Mouse (Mus musculus): ENCODE results near the gene Gna13.
A peak's percentile ranks its signal among the peaks of the same experiment; 100 is the strongest.
"Not testable (repeated sequence)": the region's sequence is repeated elsewhere in the genome, so short reads cannot be mapped to it uniquely, and the experiment has no call there.

Gna13 gene

DNA sequence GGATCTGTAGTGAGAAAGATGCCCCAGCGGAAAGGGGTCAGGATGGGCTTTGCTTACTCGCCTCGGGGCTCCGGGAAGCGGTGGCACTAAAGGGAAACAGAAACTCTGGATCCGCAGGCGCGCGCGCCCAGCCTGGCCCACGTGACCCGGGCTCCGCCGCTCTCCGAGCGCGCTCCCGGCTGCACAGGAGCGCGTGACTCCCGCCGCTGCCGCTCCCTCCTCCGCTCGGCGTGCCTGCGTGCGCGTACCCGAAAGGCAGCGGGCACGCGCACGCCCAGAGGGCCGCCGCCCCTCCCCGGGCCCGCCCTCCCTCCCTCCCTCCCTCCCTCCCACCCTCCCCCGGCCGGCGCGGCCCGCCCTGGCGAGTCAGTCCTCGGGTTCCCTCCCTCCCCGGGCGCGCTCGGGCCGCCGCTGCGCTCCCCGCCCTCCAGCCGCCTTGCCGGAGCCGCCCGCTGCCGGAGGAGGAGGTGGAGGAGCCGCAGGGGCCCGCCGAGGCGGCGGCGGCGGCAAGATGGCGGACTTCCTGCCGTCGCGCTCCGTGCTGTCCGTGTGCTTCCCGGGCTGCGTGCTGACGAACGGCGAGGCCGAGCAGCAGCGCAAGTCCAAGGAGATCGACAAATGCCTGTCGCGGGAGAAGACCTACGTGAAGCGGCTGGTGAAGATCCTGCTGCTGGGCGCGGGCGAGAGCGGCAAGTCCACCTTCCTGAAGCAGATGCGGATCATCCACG is at the start of gene Gna13:
Gna13 (plus strand) TSS at position 369 of the 728 bp plus-strand sequence.
- DNase-seq, result peak; percentile 90 to 91

DNA sequence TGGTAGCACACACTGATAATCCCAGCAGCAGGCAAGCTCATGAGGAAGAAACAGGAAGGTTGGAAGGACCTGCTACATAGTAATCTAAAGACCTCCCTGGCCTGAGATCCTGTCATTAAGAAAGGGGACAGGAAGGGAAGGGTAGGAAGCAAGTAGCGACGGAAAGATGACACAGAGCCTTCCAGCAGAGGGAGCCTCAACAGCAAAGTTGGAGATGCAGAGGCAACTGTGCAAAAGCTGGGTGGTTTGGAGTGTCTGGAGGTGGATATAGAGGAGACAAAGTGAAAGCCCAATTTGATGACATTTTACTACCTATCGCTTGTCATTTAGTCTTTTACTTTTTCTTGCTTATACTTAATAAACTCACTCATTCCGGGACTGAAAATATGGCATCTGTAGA is 45.7 kb upstream of the Gna13 start:
- DNase-seq, result peak; percentile 23 to 61

DNA sequence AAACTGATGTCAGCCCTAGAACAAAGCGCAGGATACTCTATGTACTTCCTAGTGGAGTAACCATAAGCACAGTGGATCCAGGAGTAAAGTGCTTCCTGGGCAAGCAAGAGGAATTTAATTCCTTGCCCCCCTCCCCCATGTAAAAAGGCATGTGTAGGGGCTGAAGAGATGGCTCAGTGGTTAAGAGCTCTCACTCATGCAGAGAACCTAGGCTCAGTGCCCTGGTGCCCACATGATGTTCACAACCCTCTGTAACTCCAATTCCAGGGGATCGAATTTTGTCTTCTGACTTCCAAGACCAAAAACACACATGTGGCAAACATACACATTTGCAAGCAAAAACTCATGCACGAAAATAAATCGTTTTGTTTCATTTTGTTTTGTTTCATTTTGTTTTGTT is 43.2 kb upstream of the Gna13 start:
- no peak for DNase-seq

DNA sequence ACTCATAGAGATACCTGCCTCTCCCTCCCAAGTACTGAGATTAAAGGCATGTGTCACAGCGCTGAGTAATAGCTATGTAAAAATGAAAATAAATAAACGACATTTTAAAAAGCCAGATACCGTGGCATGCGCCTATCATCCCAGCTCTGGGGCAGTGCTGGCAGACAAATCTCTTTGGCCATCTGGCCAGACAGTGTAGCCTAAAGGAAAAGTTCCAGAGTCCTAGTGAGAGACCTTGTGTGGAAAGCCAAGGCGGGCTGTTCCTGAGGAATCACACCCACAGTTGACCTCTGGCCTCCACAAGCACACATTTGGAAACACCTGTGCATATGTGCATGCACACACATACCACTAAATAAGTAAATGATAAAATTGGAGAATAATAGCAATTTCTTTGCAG is 42.7 kb upstream of the Gna13 start:
- DNase-seq, result no peak

DNA sequence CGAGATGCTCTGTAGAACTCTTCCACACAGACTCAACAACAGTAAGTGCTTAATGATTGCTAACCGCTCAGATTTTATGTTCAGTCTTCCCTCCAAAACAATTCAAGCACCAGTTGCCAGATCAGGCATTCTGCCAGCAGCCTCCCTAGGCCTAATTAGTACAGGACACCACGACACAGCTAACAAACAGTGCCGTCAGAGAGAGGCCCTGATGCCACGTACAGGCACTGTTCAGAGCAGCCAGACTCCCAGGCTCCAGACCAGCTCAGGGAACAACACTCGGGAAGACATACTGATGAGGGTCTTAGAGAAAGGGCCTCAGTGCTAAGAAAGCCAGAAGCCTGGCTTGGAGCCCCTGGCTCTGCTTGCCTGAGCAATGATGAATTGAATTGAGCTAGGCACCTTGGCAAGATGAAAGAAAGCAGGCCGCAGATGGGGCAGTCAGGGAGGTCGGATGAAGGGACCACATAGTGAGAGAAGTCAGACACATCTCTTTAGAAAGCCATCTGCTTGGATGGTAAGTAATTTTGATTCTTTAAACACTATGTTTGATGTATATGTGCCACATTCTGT is 42.2 kb upstream of the Gna13 start:
- no peak for DNase-seq

DNA sequence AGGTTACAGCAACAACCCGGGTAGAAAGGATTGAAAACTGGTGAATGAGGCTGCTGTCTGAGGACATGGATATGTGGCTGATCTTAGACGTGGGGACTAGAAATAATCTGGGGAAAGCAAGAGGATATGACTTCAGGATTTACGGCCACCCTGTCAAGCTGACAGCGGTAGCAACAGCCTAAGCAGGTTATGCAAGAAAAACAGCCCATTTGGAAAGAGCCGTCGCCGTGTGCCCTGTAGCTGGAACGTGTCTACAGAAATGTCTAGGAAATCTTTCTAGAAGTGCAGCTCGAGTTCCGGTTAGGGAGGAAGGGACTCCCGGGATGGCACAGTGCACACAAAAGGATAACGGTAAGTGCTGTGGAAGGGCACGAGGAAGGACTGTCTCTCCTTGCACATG is 36.4 kb upstream of the Gna13 start:
- no peak for DNase-seq

DNA sequence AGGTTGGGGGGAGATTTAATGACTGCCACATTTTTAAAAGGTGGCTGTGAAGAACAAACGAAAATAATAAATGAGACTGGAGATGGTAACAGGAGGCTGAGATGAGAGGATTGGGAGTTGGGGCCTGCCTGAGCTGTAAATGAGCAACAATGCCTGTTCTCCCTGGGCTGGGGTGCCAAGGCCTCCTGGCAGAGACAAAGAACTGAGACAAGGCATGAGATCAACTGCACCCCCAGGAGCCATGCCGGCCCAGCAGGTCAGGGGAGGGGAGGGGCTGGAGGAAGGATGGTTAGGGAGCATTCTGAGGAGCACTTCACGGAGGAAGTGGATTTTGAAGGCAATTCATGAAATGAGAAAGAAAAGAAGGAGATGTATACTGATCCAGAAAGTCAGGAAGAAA is 35.2 kb upstream of the Gna13 start:
- no peak for DNase-seq

DNA sequence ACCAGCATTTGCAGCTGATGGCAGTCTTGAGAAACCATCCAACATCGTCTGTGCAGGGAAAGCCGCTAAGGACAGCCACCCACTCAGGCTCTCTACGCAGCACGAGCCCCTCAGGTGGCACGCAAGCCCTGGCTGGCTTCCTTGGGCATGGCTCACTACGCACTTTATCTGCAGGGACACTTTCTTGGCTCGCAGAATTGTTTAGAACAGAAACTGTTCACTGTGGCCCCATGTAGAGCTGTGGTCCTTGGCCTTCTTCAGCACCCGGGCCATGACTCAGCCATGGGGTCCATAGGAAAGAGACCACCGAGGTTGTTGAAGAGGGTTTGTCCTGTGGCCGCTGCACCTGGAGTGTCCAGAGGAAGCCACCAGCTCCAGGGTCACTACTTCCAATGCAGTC is 34.7 kb upstream of the Gna13 start:
- no peak for DNase-seq

DNA sequence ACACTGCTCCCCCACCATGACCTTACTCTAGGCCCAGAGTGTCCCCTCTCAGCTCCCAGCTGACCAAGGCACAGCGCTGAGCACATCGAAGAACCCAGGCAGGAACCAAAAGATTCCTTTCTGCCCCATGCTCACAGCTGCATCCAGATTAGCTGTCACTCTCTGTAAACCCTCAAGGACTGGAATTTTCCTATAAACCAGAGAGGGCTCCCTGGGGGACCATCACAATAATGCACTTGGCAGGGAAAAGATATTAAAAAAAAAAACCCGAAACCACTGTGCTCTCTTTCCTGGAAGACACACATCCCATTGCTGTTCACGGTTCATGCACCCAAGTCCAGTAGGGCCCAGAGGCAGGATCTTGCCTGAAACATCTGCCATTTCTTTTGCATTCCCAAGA is 33.3 kb upstream of the Gna13 start:
- no peak for DNase-seq

DNA sequence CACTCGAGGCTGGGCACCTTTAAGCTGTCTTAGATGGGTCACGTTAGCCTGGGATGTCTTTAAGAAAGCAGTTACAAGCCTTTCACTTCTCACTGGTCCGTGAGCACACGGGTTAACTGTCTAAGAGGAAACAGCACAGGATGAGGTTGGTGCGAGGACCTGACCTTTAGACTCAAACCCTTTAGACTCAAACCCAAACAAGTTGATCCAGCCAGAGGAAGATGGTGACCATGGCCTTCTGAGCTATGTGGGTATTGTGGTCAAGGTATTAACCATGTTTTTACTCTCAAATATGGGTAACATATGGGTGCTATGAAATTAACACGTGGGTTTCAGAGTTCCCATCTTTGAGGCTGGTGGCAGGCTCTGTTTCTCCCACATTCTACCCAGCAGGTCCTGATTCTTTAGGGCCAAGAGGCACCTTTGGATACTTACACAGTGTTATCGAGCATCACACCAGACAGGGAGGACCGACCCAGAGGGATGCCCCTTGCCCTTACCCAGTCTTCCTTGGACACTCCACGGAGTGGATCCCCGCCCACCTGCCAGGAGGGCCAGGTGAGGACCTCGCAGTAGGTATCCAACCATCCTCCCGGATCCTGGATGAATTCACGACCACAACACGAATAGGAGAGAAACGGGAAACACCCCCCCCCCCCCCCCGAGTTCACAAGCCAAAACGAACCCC is 31.8 kb upstream of the Gna13 start:
- DNase-seq, result no peak

DNA sequence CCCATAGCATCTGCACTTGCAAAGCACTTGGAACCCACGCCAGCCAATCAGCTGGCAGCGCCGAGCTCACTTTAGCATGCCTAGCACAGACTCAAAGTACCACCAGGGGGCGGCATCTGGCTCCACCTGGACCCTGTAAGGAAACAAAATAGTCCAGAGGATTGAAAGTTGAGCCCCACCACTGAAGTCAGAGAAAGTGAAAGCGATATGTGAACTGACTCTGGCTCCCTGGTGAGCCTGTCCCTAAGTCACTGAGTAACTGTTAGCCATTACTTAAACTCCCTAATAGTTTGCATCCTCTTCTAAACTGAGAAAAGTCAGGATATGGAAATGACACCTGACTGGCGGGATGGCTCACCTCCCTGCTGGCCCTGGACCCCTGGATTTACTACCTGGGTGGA is 31.2 kb upstream of the Gna13 start:
- DNase-seq, result peak; percentile 90 to 96

DNA sequence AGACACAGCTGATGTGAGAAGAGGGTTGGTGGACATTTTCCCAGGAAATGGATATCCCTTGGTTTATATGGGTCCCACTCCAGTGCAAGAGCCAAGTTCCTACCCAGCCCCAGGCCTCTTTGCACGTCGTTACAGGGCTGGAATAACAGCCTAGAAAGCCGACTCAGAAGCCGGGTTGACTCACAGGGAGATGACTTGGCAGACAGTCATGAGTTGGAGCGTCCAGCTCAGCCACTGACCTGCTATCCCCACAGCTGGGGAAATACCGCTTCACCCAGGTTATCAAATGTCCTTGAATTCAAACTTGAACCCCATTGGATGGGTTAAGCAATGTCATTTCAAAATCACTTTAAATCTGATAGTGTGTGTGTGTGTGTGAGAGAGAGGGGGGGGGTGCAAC is 29.9 kb upstream of the Gna13 start:
- no peak for DNase-seq

DNA sequence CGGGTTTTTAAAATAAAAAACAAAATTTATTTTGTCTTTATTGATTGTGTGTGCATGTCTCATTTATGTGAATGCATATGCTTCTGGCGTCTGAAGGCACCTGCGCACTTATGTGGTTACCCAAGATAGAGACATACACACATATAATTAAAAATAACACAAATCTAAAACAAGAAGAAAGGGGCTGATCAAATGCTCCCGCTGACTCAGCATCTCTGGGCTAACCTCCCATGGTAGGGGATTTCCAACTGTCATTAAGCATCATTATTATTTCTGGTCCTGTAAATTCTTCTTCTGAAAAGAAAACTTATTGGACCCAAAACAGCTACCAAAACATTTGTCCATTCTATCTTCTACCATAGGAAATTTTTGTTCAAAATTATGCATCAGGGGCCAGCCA is 27.9 kb upstream of the Gna13 start:
- no peak for DNase-seq

DNA sequence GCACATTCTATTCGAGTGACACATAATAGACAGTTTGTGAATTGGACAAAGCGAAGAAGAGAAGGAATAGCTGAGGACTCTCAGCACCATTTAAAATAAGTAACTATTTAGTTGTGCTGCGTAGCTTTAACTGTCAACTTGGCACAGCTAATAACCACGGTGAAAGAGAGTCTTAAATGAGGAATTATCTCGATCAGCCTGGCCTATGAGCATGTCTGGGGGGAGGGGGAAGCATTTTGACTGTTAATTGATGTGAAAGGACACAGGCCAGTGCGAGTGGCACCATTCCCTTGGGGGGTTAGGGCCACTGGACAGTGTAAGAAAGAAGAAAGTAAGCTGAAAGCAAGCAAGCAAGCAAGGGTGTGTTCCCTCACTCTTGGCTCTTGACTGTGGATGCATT is 26.7 kb upstream of the Gna13 start:
- no peak for DNase-seq

DNA sequence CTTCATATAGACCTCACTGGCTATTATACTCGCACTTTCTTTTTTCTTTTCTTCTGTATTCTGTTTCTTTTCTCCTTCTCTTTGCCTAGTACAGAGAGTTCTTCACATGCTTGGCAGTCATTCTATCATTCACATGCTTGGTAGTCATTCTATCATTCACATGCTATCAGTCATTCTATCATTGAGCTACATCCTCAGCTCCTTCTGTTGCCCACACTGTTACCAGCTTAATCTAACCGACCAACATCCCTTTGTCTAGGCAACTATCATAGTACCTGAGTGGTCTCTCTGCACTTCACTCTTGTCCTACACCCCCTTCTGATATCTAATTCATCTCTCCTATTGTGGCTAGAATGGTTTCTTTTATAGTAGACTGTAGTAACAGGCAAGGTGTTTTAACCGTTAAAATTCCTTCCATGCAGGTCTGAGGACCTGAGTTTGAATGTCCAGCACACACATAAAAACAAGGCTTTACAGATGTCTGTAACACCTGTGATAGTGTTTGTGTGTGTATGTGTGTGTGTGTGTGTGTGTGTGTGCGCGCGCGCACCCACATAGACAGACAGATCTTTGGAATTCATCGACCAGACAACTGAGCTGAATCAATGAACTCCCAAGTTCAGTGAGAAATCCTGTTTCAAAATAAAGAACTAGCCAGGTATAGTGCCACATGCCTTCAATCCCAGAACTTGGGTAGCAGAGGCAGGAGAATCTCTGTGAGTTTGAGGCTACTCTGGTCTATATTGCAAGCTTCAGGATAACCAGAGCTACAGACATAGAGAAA is 23.3 kb upstream of the Gna13 start:
- DNase-seq, result no peak

DNA sequence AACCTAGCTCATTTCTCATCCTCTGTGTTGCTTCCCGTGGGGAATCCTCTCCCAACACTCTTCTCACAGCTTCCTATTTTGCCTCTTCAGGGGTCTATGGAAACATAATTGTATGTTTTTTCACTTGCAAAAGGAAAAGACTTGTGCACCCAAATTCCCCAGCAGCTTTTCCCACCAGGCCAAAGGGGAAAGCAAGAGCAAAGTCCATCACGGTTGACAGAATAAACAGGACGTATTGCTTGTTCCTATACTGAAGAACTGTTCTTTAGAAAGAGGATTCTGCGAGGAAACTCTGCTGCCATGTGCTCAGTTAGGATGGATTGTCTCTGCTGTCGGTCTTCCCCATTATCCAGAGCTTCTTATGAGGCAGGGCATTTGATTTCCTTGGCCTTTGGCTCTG is 22.1 kb upstream of the Gna13 start:
- no peak for DNase-seq

DNA sequence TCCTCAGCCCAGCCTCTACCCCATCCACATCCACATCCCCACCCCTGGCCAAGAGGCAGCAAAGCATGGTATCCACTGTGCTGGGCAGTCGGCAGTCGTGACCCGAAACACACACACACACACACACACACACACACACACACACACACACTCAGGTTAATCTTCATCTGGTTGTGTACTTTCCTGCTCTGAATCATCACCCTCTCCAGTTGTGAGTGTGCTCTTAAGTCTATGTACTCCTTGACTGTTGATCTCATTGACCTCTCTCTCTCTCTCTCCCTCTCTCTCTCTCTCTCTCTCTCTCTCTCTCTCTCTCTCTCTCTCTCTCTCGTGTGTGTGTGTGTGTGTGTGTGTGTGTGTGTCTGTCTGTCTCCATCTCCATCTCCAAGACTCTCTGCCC is 20.0 kb upstream of the Gna13 start:
- not testable (repeated sequence) for DNase-seq

DNA sequence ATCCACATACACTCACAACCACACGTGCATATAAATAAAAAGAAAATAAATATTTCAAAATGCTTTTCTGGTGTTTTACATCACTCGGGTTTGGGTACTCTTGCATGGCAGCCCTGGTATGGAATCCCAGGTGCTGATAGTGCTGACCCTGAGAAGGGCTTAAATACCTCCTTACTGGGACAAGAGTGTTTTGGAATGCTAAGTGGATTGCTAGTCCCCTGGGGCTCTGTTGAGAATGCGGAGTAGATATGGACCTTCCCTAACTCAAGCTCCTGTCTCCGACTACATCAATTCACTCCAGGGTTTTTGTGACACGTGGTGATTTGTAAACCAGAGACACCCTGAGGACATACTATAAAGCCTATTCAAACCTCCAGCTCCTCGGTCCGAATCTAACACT is 19.1 kb upstream of the Gna13 start:
- DNase-seq, result no peak

DNA sequence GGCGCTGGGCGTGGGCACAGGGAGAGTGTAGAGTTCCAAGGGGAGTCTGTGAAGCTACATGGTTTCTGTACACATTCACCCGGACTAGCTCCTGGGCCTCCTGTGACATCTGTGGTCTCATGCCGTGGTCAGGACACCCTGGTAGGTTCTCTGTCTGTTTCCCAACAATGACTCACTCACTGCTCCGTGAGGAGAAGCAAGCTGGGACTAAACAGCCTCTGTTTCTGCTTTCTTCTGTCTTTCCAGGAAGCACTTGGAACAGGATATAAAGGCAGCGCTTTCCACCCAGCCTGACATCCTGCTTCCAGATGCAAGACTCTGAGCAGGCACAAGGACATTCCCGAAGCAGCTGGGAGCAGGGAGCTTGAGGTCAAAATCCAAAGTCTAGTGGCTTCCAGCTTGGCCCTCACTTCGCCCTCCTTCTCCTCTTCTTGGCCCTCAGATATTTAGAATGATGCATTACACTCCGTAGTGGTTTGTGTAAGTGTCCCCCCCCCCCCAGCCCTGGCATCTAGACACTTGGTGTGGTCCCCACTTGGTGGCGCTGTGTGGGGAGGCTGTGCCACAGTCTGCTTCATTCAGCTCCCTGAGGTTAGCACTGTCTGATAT is 18.5 kb upstream of the Gna13 start:
- peak; percentile 67 to 70 for DNase-seq

DNA sequence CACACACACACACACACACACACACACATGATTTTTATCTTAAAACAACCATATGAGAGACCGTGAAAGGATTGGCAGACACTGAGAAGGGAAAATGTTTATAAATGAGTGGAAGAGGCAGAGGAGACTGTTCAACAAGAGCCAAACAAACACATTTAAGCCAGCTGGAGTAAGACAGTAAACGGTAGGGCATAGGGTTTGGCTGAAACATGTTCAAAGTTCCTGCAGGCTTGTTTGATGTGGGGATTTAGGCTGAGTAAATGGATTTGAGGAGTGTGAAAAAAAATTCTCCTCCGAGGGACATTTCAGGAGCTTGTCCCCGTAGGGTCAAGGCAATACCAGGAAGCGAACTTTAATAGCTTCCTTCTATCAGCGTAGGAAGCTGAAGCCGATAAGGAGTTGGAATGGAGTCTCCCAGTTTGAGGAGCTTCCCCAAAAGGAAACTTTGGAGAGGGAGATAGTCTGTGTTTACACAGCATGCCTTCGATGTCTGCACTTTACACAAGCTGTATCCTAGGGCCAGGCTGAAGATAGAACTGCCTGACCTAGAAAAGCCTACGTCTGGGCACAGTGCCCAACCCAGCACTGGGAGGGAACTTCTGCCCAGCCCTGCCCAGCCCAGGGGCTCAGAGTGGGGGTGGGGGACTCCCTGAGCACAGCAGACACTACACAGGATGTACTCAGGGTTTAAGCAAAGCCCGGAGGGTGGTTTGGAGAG is 15.2 kb upstream of the Gna13 start:
- peak; percentile 89 to 91 for DNase-seq

DNA sequence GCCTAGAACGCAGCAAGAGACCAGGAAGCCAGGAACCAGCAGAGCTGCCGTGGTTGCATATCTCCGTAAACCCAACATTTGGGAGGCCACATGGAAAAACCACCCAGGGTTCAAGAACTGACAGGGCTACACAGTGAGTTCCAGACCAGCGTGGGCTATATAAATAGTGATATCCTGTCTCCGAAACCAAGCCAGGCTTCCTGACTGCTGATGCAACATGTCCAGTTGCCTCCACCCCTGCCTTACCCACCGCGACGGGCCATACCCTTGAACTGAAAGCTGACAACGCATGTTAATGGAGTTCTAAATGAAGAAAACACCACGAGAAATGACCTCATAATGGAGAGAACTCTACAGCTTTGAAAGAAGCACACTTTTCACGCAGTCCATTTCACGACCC is 14.2 kb upstream of the Gna13 start:
- no peak for DNase-seq

DNA sequence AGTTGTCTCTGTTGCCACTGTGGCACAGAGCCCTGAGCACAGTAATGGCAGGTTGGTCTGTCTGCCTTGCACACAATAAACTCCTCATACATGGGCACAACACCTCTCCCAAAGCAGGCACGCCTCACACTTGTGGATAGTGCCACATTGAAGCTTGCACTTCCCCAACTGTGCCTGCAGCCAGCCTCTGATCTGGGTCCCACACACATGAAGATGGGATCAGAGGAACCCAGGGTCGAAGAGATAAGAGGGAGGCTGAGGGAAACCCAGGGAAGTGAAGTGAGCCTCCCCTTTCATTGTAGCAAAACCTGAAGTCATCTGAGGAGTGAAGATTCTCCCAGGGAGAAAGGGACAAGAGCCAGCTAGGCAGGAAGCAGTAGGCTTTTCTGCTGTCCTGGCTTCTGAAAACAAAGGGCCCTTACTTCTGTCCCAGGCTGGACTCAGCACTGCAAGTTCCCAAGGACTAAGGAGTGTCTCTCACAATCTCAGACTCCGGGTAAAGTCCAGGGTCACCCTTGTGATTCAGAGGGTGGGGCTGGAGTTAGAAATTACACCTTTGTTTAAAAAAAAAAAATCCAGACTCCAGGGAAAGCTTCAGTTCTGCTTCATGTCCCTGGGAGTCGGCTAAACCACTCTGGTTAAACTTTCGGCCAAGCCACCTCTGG is 12.8 kb upstream of the Gna13 start:
- DNase-seq, result peak; percentile 75 to 82

All from kidney, adult 8-10 months (tissue).